Mouse (Mus musculus) forebrain, embryonic 16.5 days (tissue): Measurements from ENCODE around the gene Thumpd3. TPM values are rescaled to one million over a fixed set of nuclear protein-coding genes. Genes with fewer than 3 reads are reported as not detected.

ENCODE experiments used
- ATAC-seq: fragments of 200-750 bp; cut with Nextera tagmentation; 2 replicates; pipeline ENCODE4 v1.8.0; 2017; ENCODE audit warnings: mild to moderate bottlenecking, moderate library complexity
- H3K27ac ChIP-seq: fragments of 300-500 bp; sonication (generic); 2 replicates; pipeline ENCODE4 v1.5.1; 2014; ENCODE audit warnings: low read length, control low read depth
- H3K27me3 ChIP-seq: fragments of 300-500 bp; sonication (generic); replicated peaks from 2 replicates; pipeline ENCODE4 v1.6.1; 2014; ENCODE audit warnings: low read length; ENCODE audit not compliant: control insufficient read depth, insufficient read depth
- H3K36me3 ChIP-seq: fragments of 300-500 bp; sonication (generic); 2 replicates; pipeline ENCODE4 v1.6.1; 2014; ENCODE audit not compliant: control insufficient read depth, insufficient read depth
- H3K4me1 ChIP-seq: fragments of 300-500 bp; sonication (generic); replicated peaks from 2 replicates; pipeline ENCODE4 v1.6.1; 2014; ENCODE audit warnings: low read length; ENCODE audit not compliant: control insufficient read depth, insufficient read depth
- H3K4me2 ChIP-seq: fragments of 300-500 bp; sonication (generic); 2 replicates; pipeline ENCODE4 v1.6.1; 2014; ENCODE audit warnings: mild to moderate bottlenecking, low read length, control low read depth
- H3K4me3 ChIP-seq: fragments of 300-500 bp; sonication (generic); replicated peaks from 2 replicates; pipeline ENCODE4 v1.5.1; 2014; ENCODE audit warnings: mild to moderate bottlenecking, low read length, control low read depth
- H3K9ac ChIP-seq: fragments of 300-500 bp; sonication (generic); replicated peaks from 2 replicates; pipeline ENCODE4 v1.6.1; 2014; ENCODE audit warnings: low read depth, low read length, control low read depth
- H3K9me3 ChIP-seq: fragments of 300-500 bp; sonication (generic); 2 replicates; pipeline ENCODE4 v1.6.1; 2016; ENCODE audit warnings: low read length; ENCODE audit not compliant: control insufficient read depth
- WGBS: fragments of 180-500 bp; shearing (Covaris S2); extraction: QIAGEN DNeasy Blood & Tissue Kit; methylation state at CpG from one replicate; pipeline ENCODE4 v1.1.7; 2014; 5-methylcytosine and 5-hydroxymethylcytosine counted together
- polyA plus RNA-seq: library from polyadenylated mRNA; unstranded; fragments of >200 nt; fragmentation: Nextera tagmentation; extraction: Ambion mirVana; gene quantifications from 2 replicates; pipeline ENCODE4 v1.2.1, GENCODE M21; 2015

Thumpd3 gene
- polyA plus RNA-seq, 1 experiment from 2014 or later: 65.0 TPM

GRCm38 (mm10) chr6:113069154-113069553 is 23.1 kb downstream of the Thumpd3 start:
- no peak for ATAC-seq
- H3K9me3 ChIP-seq: no peaks in the 10 kb centered on the region
- 0 out of 2 replicates have a peak, but pooled peaks cover 3% of the 10 kb centered on the region for H3K4me1 ChIP-seq
- no peaks in the 10 kb centered on the region for H3K27me3 ChIP-seq
- peaks cover 18% of the 10 kb centered on the region for H3K36me3 ChIP-seq
- no peak overlapping the region for H3K4me3 ChIP-seq
- H3K4me2 ChIP-seq: no peak overlapping the region
- no peak overlapping the region for H3K27ac ChIP-seq
- H3K9ac ChIP-seq: no peak overlapping the region
- WGBS: 94% methylated on average over 1 of the region's 1 CpGs

- Histone ChIP-seq H3K9ac (peak overlapping the region; percentile 75), H3K36me3 (no peaks in the 10 kb centered on the region), H3K27me3 (no peaks in the 10 kb centered on the region), H3K4me2 (peak overlapping the region; percentile 88), H3K27ac (no peak overlapping the region; the same call in 1 of the 2 replicates), H3K9me3 (no peaks in the 10 kb centered on the region), H3K4me1 (peaks cover 28% of the 10 kb centered on the region), H3K4me3 (peak overlapping the region; percentile 90)
- ATAC-seq: no peak
- WGBS: 12% methylated on average over 3 of the region's 3 CpGs
Observed at GRCm38 (mm10) chr6:113075261-113075660, 29.2 kb downstream of the Thumpd3 start.

- WGBS: under 1% methylated on average over 54 of the region's 55 CpGs
- H3K27ac ChIP-seq: peak overlapping the region; percentile 98
- peak; percentile 77 for ATAC-seq
Observed at GRCm38 (mm10) chr6:113076012-113076685, 30.1 kb downstream of the Thumpd3 start.

GRCm38 (mm10) chr6:113076686-113077516 is 30.9 kb downstream of the Thumpd3 start, which contains the start of gene Setd5:
Setd5 (plus strand) TSS chr6:113077365.
- H3K9me3 ChIP-seq: no peaks in the 10 kb centered on the region
- H3K4me1 ChIP-seq: peaks cover 33% of the 10 kb centered on the region
- H3K27me3 ChIP-seq: no peaks in the 10 kb centered on the region
- H3K9ac ChIP-seq: peak within 1 kb of the TSS; percentile 98
- WGBS: under 1% methylated on average over 59 of the region's 91 CpGs
- peak; percentile 94 for ATAC-seq
- H3K27ac ChIP-seq: peak within 1 kb of the TSS; percentile 98
- H3K4me2 ChIP-seq: peak within 1 kb of the TSS; percentile 88
- peak within 1 kb of the TSS; percentile 90 for H3K4me3 ChIP-seq
- H3K36me3 ChIP-seq: no peaks in the 10 kb centered on the region

More at GRCm38 (mm10) chr6:113076012-113076685, 30.1 kb downstream of the Thumpd3 start:
- Histone ChIP-seq H3K36me3 (no peaks in the 10 kb centered on the region), H3K4me3 (peak overlapping the region; percentile 90), H3K4me1 (peaks cover 30% of the 10 kb centered on the region), H3K9ac (peak overlapping the region; percentile 75), H3K27me3 (no peaks in the 10 kb centered on the region), H3K4me2 (peak overlapping the region; percentile 88), H3K9me3 (no peaks in the 10 kb centered on the region)

GRCm38 (mm10) chr6:113077569-113078030 is 31.6 kb downstream of the Thumpd3 start:
- H3K4me3 ChIP-seq: peak overlapping the region; percentile 90
- 0% methylated on average over 28 of the region's 28 CpGs for WGBS
- no peaks in the 10 kb centered on the region for H3K27me3 ChIP-seq
- peaks cover 38% of the 10 kb centered on the region for H3K4me1 ChIP-seq
- peak overlapping the region; percentile 98 for H3K27ac ChIP-seq
- peak overlapping the region; percentile 98 for H3K9ac ChIP-seq
- ATAC-seq: no peak
- H3K36me3 ChIP-seq: no peaks in the 10 kb centered on the region
- peak overlapping the region; percentile 85 for H3K4me2 ChIP-seq
- H3K9me3 ChIP-seq: no peaks in the 10 kb centered on the region

GRCm38 (mm10) chr6:113078031-113078721 is 32.2 kb downstream of the Thumpd3 start:
- Histone ChIP-seq H3K27ac (peak overlapping the region; percentile 98), H3K27me3 (no peaks in the 10 kb centered on the region), H3K4me3 (peak overlapping the region; percentile 90), H3K4me1 (peaks cover 43% of the 10 kb centered on the region), H3K36me3 (no peaks in the 10 kb centered on the region), H3K9me3 (no peaks in the 10 kb centered on the region), H3K4me2 (peak overlapping the region; percentile 85), H3K9ac (peak overlapping the region; percentile 98)
- ATAC-seq: no peak
- under 1% methylated on average over 18 of the region's 18 CpGs for WGBS

GRCm38 (mm10) chr6:113079492-113079891 is 33.5 kb downstream of the Thumpd3 start:
- peaks cover 41% of the 10 kb centered on the region for H3K4me1 ChIP-seq
- H3K36me3 ChIP-seq: no peaks in the 10 kb centered on the region
- peak overlapping the region; percentile 35 for H3K4me3 ChIP-seq
- H3K9me3 ChIP-seq: no peaks in the 10 kb centered on the region
- 0% methylated on average over 3 of the region's 3 CpGs for whole genome bisulfite sequencing
- H3K27me3 ChIP-seq: no peaks in the 10 kb centered on the region
- ATAC-seq: no peak
- peak overlapping the region; percentile 55 for H3K27ac ChIP-seq
- peak overlapping the region; percentile 85 for H3K4me2 ChIP-seq
- peak overlapping the region; percentile 46; the same call in 1 of the 2 replicates for H3K9ac ChIP-seq

GRCm38 (mm10) chr6:113082229-113082628 is 36.2 kb downstream of the Thumpd3 start:
- Histone ChIP-seq H3K4me3 (no peak overlapping the region), H3K4me2 (peak overlapping the region; percentile 34), H3K9ac (peak overlapping the region; percentile 30; the same call in 1 of the 2 replicates), H3K27ac (peak overlapping the region; percentile 21; the same call in 1 of the 2 replicates), H3K4me1 (peaks cover 30% of the 10 kb centered on the region), H3K27me3 (no peaks in the 10 kb centered on the region), H3K36me3 (no peaks in the 10 kb centered on the region), H3K9me3 (no peaks in the 10 kb centered on the region)
- 0 out of 2 replicates have a peak, but pooled peaks have one; percentile 7 for ATAC-seq
- WGBS: 7% methylated on average over 6 of the region's 6 CpGs
